Mouse (Mus musculus): Measurements from ENCODE around the gene Anxa5. TPM values are rescaled to one million over a fixed set of nuclear protein-coding genes. Genes with fewer than 3 reads are reported as not detected.

Anxa5 gene
- polyA plus RNA-seq, 1 experiment, result 96.0 TPM

- Histone ChIP-seq H3K9me3 (replicated peaks; ENCODE audit: control insufficient read depth, insufficient read depth, low read length, poor library complexity, severe bottlenecking) (no peaks in the 10 kb centered on the region), H3K9ac (ENCODE audit: low read depth, poor library complexity, severe bottlenecking) (no peak overlapping the region), H3K4me3 (ENCODE audit: low read depth, low read length) (no peak overlapping the region), H3K4me1 (ENCODE audit: control insufficient read depth, insufficient read depth, low read length) (peaks cover 2% of the 10 kb centered on the region), H3K36me3 (ENCODE audit: control insufficient read depth, insufficient read depth, low read length, poor library complexity, severe bottlenecking) (no peaks in the 10 kb centered on the region), H3K27ac (ENCODE audit: insufficient read depth, low read length) (no peak overlapping the region), H3K27me3 (ENCODE audit: control insufficient read depth, insufficient read depth, low read length, poor library complexity, severe bottlenecking) (no peaks in the 10 kb centered on the region)
- TF ChIP-seq EP300 (IDR thresholded peaks at IDR 0.05; ENCODE audit: insufficient read depth, low read depth, low read length) (no peak), CTCF (IDR thresholded peaks at IDR 0.05; ENCODE audit: low read depth, low read length) (no peak), POLR2A (IDR thresholded peaks at IDR 0.05; ENCODE audit: insufficient read depth, low read length) (no peak)
Observed at GRCm38 (mm10) chr3:36511491-36511890, 35.8 kb upstream of the Anxa5 start.

- Histone ChIP-seq H3K36me3 (ENCODE audit: control insufficient read depth, insufficient read depth, low read length, poor library complexity, severe bottlenecking) (no peaks in the 10 kb centered on the region), H3K4me3 (ENCODE audit: low read depth, low read length) (no peak overlapping the region), H3K27me3 (ENCODE audit: control insufficient read depth, insufficient read depth, low read length, poor library complexity, severe bottlenecking) (no peaks in the 10 kb centered on the region), H3K4me1 (ENCODE audit: control insufficient read depth, insufficient read depth, low read length) (peaks cover 2% of the 10 kb centered on the region), H3K9me3 (replicated peaks; ENCODE audit: control insufficient read depth, insufficient read depth, low read length, poor library complexity, severe bottlenecking) (no peaks in the 10 kb centered on the region), H3K27ac (ENCODE audit: insufficient read depth, low read length) (no peak overlapping the region), H3K9ac (ENCODE audit: low read depth, poor library complexity, severe bottlenecking) (no peak overlapping the region)
- TF ChIP-seq EP300 (IDR thresholded peaks at IDR 0.05; ENCODE audit: insufficient read depth, low read depth, low read length) (peak; percentile 55; the same call in 1 of the 2 replicates), CTCF (IDR thresholded peaks at IDR 0.05; ENCODE audit: low read depth, low read length) (no peak)
Observed at GRCm38 (mm10) chr3:36505809-36506735, 30.4 kb upstream of the Anxa5 start.

- Histone ChIP-seq H3K9me3 (replicated peaks; ENCODE audit: control insufficient read depth, insufficient read depth, low read length, poor library complexity, severe bottlenecking) (no peaks in the 10 kb centered on the region), H3K27ac (ENCODE audit: insufficient read depth, low read length) (no peak overlapping the region), H3K9ac (ENCODE audit: low read depth, poor library complexity, severe bottlenecking) (no peak overlapping the region), H3K4me3 (ENCODE audit: low read depth, low read length) (no peak overlapping the region), H3K4me1 (ENCODE audit: control insufficient read depth, insufficient read depth, low read length) (peaks cover 2% of the 10 kb centered on the region), H3K27me3 (ENCODE audit: control insufficient read depth, insufficient read depth, low read length, poor library complexity, severe bottlenecking) (no peaks in the 10 kb centered on the region), H3K36me3 (ENCODE audit: control insufficient read depth, insufficient read depth, low read length, poor library complexity, severe bottlenecking) (no peaks in the 10 kb centered on the region)
- TF ChIP-seq CTCF (IDR thresholded peaks at IDR 0.05; ENCODE audit: low read depth, low read length) (no peak), POLR2A (IDR thresholded peaks at IDR 0.05; ENCODE audit: insufficient read depth, low read length) (no peak), EP300 (IDR thresholded peaks at IDR 0.05; ENCODE audit: insufficient read depth, low read depth, low read length) (no peak)
Observed at GRCm38 (mm10) chr3:36505306-36505705, 29.6 kb upstream of the Anxa5 start.

- no peak overlapping the region for H3K4me3 ChIP-seq (ENCODE audit: low read depth, low read length)
- no peaks in the 10 kb centered on the region for H3K4me1 ChIP-seq (ENCODE audit: control insufficient read depth, insufficient read depth, low read length)
- H3K27me3 ChIP-seq (ENCODE audit: control insufficient read depth, insufficient read depth, low read length, poor library complexity, severe bottlenecking), result no peaks in the 10 kb centered on the region
- H3K9ac ChIP-seq (ENCODE audit: low read depth, poor library complexity, severe bottlenecking), result no peak overlapping the region
- H3K9me3 ChIP-seq (replicated peaks; ENCODE audit: control insufficient read depth, insufficient read depth, low read length, poor library complexity, severe bottlenecking), result no peaks in the 10 kb centered on the region
- H3K36me3 ChIP-seq (ENCODE audit: control insufficient read depth, insufficient read depth, low read length, poor library complexity, severe bottlenecking), result no peaks in the 10 kb centered on the region
- no peak overlapping the region for H3K27ac ChIP-seq (ENCODE audit: insufficient read depth, low read length)
- TF ChIP-seq EP300 (IDR thresholded peaks at IDR 0.05; ENCODE audit: insufficient read depth, low read depth, low read length) (no peak), CTCF (IDR thresholded peaks at IDR 0.05; ENCODE audit: low read depth, low read length) (no peak), POLR2A (IDR thresholded peaks at IDR 0.05; ENCODE audit: insufficient read depth, low read length) (no peak)
Observed at GRCm38 (mm10) chr3:36501546-36501945, 25.9 kb upstream of the Anxa5 start.

- TF ChIP-seq EP300 (IDR thresholded peaks at IDR 0.05; ENCODE audit: insufficient read depth, low read depth, low read length) (no peak), CTCF (IDR thresholded peaks at IDR 0.05; ENCODE audit: low read depth, low read length) (no peak), POLR2A (IDR thresholded peaks at IDR 0.05; ENCODE audit: insufficient read depth, low read length) (no peak)
- Histone ChIP-seq H3K36me3 (ENCODE audit: control insufficient read depth, insufficient read depth, low read length, poor library complexity, severe bottlenecking) (no peaks in the 10 kb centered on the region), H3K27me3 (ENCODE audit: control insufficient read depth, insufficient read depth, low read length, poor library complexity, severe bottlenecking) (no peaks in the 10 kb centered on the region), H3K4me1 (ENCODE audit: control insufficient read depth, insufficient read depth, low read length) (no peaks in the 10 kb centered on the region), H3K9me3 (replicated peaks; ENCODE audit: control insufficient read depth, insufficient read depth, low read length, poor library complexity, severe bottlenecking) (no peaks in the 10 kb centered on the region), H3K27ac (ENCODE audit: insufficient read depth, low read length) (no peak overlapping the region), H3K4me3 (ENCODE audit: low read depth, low read length) (no peak overlapping the region), H3K9ac (ENCODE audit: low read depth, poor library complexity, severe bottlenecking) (no peak overlapping the region)
Observed at GRCm38 (mm10) chr3:36500976-36501375, 25.3 kb upstream of the Anxa5 start.

GRCm38 (mm10) chr3:36499418-36499817 lies 23.7 kb upstream of the Anxa5 start:
- no peaks in the 10 kb centered on the region for H3K36me3 ChIP-seq (ENCODE audit: control insufficient read depth, insufficient read depth, low read length, poor library complexity, severe bottlenecking)
- no peak for TF ChIP-seq POLR2A (IDR thresholded peaks at IDR 0.05; ENCODE audit: insufficient read depth, low read length)
- TF ChIP-seq EP300 (IDR thresholded peaks at IDR 0.05; ENCODE audit: insufficient read depth, low read depth, low read length), result no peak
- TF ChIP-seq CTCF (IDR thresholded peaks at IDR 0.05; ENCODE audit: low read depth, low read length), result no peak
- no peaks in the 10 kb centered on the region for H3K4me1 ChIP-seq (ENCODE audit: control insufficient read depth, insufficient read depth, low read length)
- no peak overlapping the region for H3K9ac ChIP-seq (ENCODE audit: low read depth, poor library complexity, severe bottlenecking)
- H3K27ac ChIP-seq (ENCODE audit: insufficient read depth, low read length), result no peak overlapping the region
- H3K9me3 ChIP-seq (replicated peaks; ENCODE audit: control insufficient read depth, insufficient read depth, low read length, poor library complexity, severe bottlenecking), result no peaks in the 10 kb centered on the region
- no peak overlapping the region for H3K4me3 ChIP-seq (ENCODE audit: low read depth, low read length)
- H3K27me3 ChIP-seq (ENCODE audit: control insufficient read depth, insufficient read depth, low read length, poor library complexity, severe bottlenecking), result no peaks in the 10 kb centered on the region
